Mouse (Mus musculus): Measurements from ENCODE around the gene Mup12. TPM values are rescaled to one million over a fixed set of nuclear protein-coding genes. Genes with fewer than 3 reads are reported as not detected.
"Not testable (repeated sequence)": the region's sequence is repeated elsewhere in the genome, so short reads cannot be mapped to it uniquely, and the experiment has no call there.

The Mup12 gene
- polyA plus RNA-seq (2015; fragmentation: Nextera tagmentation; extraction: Ambion mirVana): not detected in 2 replicates

GRCm38 (mm10) chr4:60741226-60741625, at the start of gene Mup12:
TSS of gene Mup12 (minus strand) at chr4:60741326.
- not testable (repeated sequence) for H3K36me3 ChIP-seq; ATAC-seq; H3K9ac ChIP-seq (replicated peaks); H3K4me1 ChIP-seq (replicated peaks); H3K9me3 ChIP-seq; H3K27ac ChIP-seq; H3K4me3 ChIP-seq (replicated peaks); H3K27me3 ChIP-seq; H3K4me2 ChIP-seq (replicated peaks)
- 89% methylated on average over 3 of the region's 4 CpGs for WGBS

Other genes with a start within 250 kb of the Mup12 start
- not detected in 2 replicates for gene Mup1, start 239.4 kb downstream of the Mup12 start, polyA plus RNA-seq (2015; fragmentation: Nextera tagmentation; extraction: Ambion mirVana)
- gene Mup10, start 159.1 kb downstream of the Mup12 start, polyA plus RNA-seq (2015; fragmentation: Nextera tagmentation; extraction: Ambion mirVana): not detected in 2 replicates
- gene Mup11, start 78.9 kb downstream of the Mup12 start, polyA plus RNA-seq (2015; fragmentation: Nextera tagmentation; extraction: Ambion mirVana): not detected in 2 replicates
- not detected in 2 replicates for gene Mup22, start 80.1 kb upstream of the Mup12 start, polyA plus RNA-seq (2015; fragmentation: Nextera tagmentation; extraction: Ambion mirVana)

All from midbrain, embryonic 13.5 days (tissue).